Mouse (Mus musculus) stomach, postnatal 0 days (tissue): ENCODE measurements around the gene Serp2.

ENCODE experiments used
- CTCF ChIP-seq: IDR thresholded peaks from 2 replicates; pipeline ENCODE4 v1.5.1; 2016; ENCODE audit warnings: antibody characterized with exemption, low read depth, mild to moderate bottlenecking, moderate library complexity
- EP300 ChIP-seq: optimal IDR thresholded peaks from 2 replicates; pipeline ENCODE3; 2016; ENCODE audit warnings: antibody characterized with exemption

DNA sequence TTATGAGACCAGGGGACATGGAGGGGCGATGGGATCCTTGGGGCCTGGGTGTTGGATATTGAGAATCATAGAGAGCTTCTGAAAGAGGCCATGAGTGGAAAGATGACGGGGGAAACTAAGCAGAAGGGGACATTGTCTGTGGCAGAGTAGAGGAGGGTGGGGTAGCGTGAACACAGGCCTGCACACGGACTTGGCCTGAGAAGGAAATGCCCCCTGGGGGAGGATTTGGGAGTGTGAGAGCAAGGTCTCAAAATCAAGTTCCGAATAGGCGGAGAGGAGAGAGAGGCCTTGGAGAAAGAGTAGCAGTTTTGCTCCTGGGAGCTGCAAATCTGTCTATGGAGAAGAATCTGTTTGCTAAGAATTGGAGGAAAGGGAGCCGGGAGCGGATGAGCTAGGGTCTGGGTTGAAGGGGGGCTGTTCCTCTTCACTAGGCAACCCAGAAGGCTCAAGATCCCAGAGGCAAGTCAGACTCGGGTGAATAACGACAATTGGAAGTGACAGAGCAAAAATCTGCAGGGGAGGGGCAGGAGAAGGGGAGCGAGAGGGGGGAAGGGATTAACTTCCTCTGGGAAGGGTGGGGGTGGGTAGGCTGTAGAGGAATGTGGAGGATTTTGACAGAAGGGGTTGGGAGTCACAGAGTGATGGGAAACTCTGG, 43.2 kb downstream of the Serp2 start:
- TF ChIP-seq CTCF (no peak), EP300 (no peak)
